Mouse (Mus musculus) MEL (cell line): ENCODE data around the gene Btla.

Experiments
- CHD2 ChIP-seq: IDR thresholded peaks from 2 replicates; pipeline ENCODE4 v1.6.1; 2011; ENCODE audit warnings: low read length, improper control_type of control experiment
- CTCF ChIP-seq, 3 experiments: IDR thresholded peaks in 2 of 3; conservative IDR thresholded peaks in 1 of 3; 2 replicates each; pipeline ENCODE4 v1.5.1; 2011 to 2012; ENCODE audit warnings: low read length in 3 of 3, low read depth in 2 of 3, mild to moderate bottlenecking in 2 of 3, improper control_type of control experiment in 1 of 3, inconsistent platforms in 1 of 3, mixed read lengths in 1 of 3, moderate library complexity in 1 of 3; ENCODE audit not compliant: control insufficient read depth in 1 of 3, insufficient read depth in 1 of 3, poor library complexity in 1 of 3, severe bottlenecking in 1 of 3
- GATA1 ChIP-seq: IDR thresholded peaks from 2 replicates; pipeline ENCODE4 v1.6.1; 2011; ENCODE audit warnings: low read depth, low read length, improper control_type of control experiment
- KAT2A ChIP-seq: conservative IDR thresholded peaks from 2 replicates; pipeline ENCODE4 v1.6.1; 2012; ENCODE audit warnings: low read depth, low read length, improper control_type of control experiment, inconsistent platforms
- MAFK ChIP-seq: IDR thresholded peaks from 2 replicates; pipeline ENCODE4 v1.6.1; 2011; ENCODE audit warnings: low read depth, mild to moderate bottlenecking, low read length, improper control_type of control experiment, borderline replicate concordance
- MAZ ChIP-seq: IDR thresholded peaks from 2 replicates; pipeline ENCODE4 v1.6.1; 2012; ENCODE audit warnings: low read depth, mild to moderate bottlenecking, inconsistent platforms, low read length, improper control_type of control experiment
- MXI1 ChIP-seq: IDR thresholded peaks from 2 replicates; pipeline ENCODE4 v1.6.1; 2011; ENCODE audit warnings: mild to moderate bottlenecking, low read depth, low read length, improper control_type of control experiment
- NELFE ChIP-seq: IDR thresholded peaks from 2 replicates; pipeline ENCODE4 v1.6.1; 2011; ENCODE audit warnings: low read depth, low read length, improper control_type of control experiment
- POLR2A ChIP-seq, 2 experiments: IDR thresholded peaks; 2 replicates each; pipeline ENCODE4 v1.6.1; 2011 to 2012; ENCODE audit warnings: low read length in 2 of 2, mild to moderate bottlenecking in 2 of 2, control low read depth in 1 of 2, improper control_type of control experiment in 1 of 2, low read depth in 1 of 2, moderate library complexity in 1 of 2; ENCODE audit not compliant: control insufficient read depth in 1 of 2, insufficient read depth in 1 of 2, poor library complexity in 1 of 2
- POLR2AphosphoS5 ChIP-seq: IDR thresholded peaks from 2 replicates; pipeline ENCODE4 v1.6.1; 2012; ENCODE audit warnings: low read depth, borderline replicate concordance, mild to moderate bottlenecking, inconsistent platforms, low read length, moderate library complexity, mixed read lengths
- RCOR1 ChIP-seq: IDR thresholded peaks from 2 replicates; pipeline ENCODE4 v1.6.1; 2012; ENCODE audit warnings: low read depth, mild to moderate bottlenecking, inconsistent platforms, low read length, improper control_type of control experiment
- TAL1 ChIP-seq: IDR thresholded peaks from 2 replicates; pipeline ENCODE4 v1.6.1; 2012; ENCODE audit warnings: mild to moderate bottlenecking, inconsistent platforms, low read length, moderate library complexity, mixed read lengths
- ZC3H11A ChIP-seq: IDR thresholded peaks from 2 replicates; pipeline ENCODE4 v1.6.1; 2012; ENCODE audit warnings: low read depth, mild to moderate bottlenecking, inconsistent platforms, low read length, improper control_type of control experiment
- ZMIZ1 ChIP-seq: IDR thresholded peaks from 2 replicates; pipeline ENCODE4 v1.6.1; 2012; ENCODE audit warnings: low read depth, mild to moderate bottlenecking, inconsistent platforms, low read length, improper control_type of control experiment, moderate library complexity

GRCm38 (mm10) chr16:45204438-45204837 lies 19.7 kb upstream of the Btla start:
- TF ChIP-seq TAL1 (no peak), POLR2A (IDR thresholded peaks at IDR 0.05; ENCODE audit: control insufficient read depth in 1 of 2, insufficient read depth in 1 of 2, low read depth in 1 of 2, low read length in 2 of 2, poor library complexity in 1 of 2) (no peak), CTCF (IDR thresholded peaks at IDR 0.05 in 2 of 3, conservative IDR thresholded peaks at IDR 0.05 in 1 of 3; ENCODE audit: control insufficient read depth in 1 of 3, insufficient read depth in 1 of 3, low read depth in 2 of 3, low read length in 3 of 3, poor library complexity in 1 of 3, severe bottlenecking in 1 of 3) (no peak), ZC3H11A (no peak), MAZ (no peak), MXI1 (no peak), POLR2AphosphoS5 (no peak), NELFE (no peak), ZMIZ1 (no peak), KAT2A (no peak), MAFK (no peak), RCOR1 (no peak), CHD2 (no peak), GATA1 (no peak)
